Mouse (Mus musculus): ENCODE measurements around the gene Wapl. TPM values are rescaled to one million over a fixed set of nuclear protein-coding genes. Genes with fewer than 3 reads are reported as not detected.

Gene Wapl
- total RNA-seq, 2 experiments from 2014 or later = 152 to 291 TPM

DNA sequence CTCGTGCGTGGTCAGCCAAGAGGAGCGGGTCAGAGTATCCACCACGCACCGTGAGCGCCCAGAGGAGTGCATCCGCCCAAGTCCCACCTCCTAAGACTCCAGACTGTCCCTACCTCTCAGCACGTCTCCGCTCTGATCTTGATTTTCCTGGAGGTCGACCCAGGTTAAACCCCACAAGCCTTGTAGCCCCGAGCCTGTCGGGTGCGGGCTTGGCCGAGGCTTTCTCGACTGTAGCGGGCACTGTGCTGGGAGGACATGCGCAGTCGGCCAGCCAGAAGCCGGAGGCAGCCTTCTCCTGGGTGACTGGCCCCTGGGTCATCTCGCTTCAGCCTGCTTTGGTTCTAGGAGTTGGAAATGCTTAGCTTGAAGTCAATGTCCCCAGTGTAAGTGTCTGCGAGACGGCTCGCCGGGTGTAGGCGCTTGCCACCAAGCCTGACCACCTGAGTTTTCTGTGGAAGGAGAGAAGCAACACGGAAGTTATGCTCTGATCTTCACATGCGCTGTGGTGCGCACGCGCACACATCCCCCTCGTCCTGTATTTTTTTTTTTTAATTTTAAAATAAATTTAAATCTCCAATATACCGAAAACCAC, 95.9 kb downstream of the Wapl start:
- no peak for ATAC-seq (replicated peaks; ENCODE audit: low FRiP score, poor library complexity, severe bottlenecking)

GRCm38 (mm10) chr14:34770467-34770866, 96.7 kb downstream of the Wapl start:
- ATAC-seq (replicated peaks; ENCODE audit: low FRiP score, poor library complexity, severe bottlenecking) = no peak

- ATAC-seq (replicated peaks; ENCODE audit: low FRiP score, poor library complexity, severe bottlenecking) = no peak
Measured at GRCm38 (mm10) chr14:34771601-34772000, 97.9 kb downstream of the Wapl start.

DNA sequence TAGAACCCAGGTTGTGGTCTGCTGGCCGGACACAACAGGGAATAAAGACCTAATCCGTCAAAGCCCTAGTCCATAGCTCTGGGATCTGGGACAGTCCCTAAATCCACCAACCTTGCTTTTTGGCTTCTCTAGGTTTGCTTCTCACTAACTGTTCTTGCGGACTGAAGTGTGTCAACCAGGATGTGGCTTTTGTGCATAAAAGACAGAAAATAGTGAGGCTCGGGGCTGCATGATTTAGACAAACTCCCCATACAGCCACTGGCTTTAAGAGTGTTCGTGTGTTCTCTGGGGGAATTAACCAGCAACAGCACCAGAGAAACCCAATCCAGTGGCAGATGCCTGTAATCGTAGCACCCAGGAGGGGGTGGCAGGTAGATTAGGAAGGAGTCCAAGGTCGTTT, 98.4 kb downstream of the Wapl start:
- no peak for ATAC-seq (replicated peaks; ENCODE audit: low FRiP score, poor library complexity, severe bottlenecking)

- ATAC-seq (replicated peaks; ENCODE audit: low FRiP score, poor library complexity, severe bottlenecking) = no peak
Measured at GRCm38 (mm10) chr14:34773681-34774080, 100.0 kb downstream of the Wapl start.

DNA sequence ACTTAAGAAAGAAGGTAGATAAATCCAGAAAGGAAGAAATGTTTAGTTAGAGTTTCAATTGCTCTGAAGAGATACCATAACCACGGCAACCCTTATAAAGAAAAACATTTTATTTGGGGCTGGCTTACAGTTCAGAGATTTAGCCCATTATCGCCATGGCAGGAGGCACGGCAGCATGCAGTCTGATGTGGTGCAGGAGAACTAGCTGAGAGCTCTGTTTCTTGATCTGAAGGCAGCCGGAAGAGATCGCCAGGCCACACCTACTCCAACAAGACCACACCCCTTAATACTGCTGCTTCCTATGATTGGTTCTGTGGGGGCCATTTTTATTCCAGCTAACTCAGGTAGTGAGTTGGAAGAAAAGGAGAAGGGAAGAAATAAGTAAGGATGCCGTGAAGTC, 100.5 kb downstream of the Wapl start:
- no peak for ATAC-seq (replicated peaks; ENCODE audit: low FRiP score, poor library complexity, severe bottlenecking)

- ATAC-seq (replicated peaks; ENCODE audit: low FRiP score, poor library complexity, severe bottlenecking) = no peak
Measured at GRCm38 (mm10) chr14:34776719-34777385, 103.1 kb downstream of the Wapl start.

DNA sequence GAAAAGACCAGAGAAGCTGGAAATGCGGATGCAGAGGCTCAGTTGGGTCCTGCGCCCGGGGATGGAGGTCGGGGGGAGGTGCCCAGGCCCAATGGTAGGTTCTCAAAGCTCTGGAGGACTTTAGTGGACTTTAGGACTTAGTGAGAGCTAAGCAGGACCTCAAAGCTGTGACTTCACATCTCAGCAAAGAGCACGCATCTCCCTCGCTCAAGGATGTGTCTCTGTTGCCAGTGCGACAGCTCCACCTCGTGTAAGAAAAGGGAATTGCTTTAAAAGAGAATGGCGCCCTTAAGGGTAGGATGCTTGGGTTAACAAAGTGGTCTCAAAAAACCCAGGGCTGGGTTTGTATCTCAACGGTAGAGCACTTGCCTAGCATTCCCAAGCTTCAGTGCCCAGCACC, 104.1 kb downstream of the Wapl start:
- peak; percentile 64 for ATAC-seq (replicated peaks; ENCODE audit: low FRiP score, poor library complexity, severe bottlenecking)

DNA sequence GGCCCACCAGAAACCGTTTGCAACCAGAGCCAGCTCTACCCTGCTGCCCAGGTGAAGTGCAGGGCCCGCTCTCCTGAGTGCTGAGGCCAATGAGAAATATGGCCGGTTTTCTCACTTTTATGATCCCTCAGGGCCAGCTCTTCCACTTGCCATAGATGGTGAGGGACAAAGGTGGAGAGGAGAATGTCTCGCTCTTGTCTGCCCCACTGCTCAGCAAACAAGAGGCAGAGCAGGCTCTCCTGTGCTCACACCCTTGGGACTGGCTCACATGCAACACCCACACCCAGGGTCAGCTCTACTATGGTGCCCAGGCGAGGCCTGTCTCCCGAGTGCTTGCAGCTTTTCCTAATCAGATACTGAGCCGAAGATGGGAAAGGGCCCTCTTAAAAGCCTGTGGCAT, 105.0 kb downstream of the Wapl start:
- no peak for ATAC-seq (replicated peaks; ENCODE audit: low FRiP score, poor library complexity, severe bottlenecking)

- ATAC-seq (replicated peaks; ENCODE audit: low FRiP score, poor library complexity, severe bottlenecking) = no peak
Measured at GRCm38 (mm10) chr14:34793406-34794037, 119.8 kb downstream of the Wapl start.

Other genes starting within 250 kb of the Wapl start
- gene Bmpr1a, start 170.6 kb upstream of the Wapl start, total RNA-seq (2015; ENCODE audit: low replicate concordance) = 0.21 and 1.2 TPM in 2 replicates
- 0.42 and 0.77 TPM in 2 replicates for gene Bmpr1a, start 170.6 kb upstream of the Wapl start, total RNA-seq (2017; ENCODE audit: low replicate concordance)
- not detected in 2 replicates for gene 9230112D13Rik, start 151.1 kb upstream of the Wapl start, total RNA-seq (2015; ENCODE audit: low replicate concordance)
- not detected in 2 replicates for gene 9230112D13Rik, start 151.1 kb upstream of the Wapl start, total RNA-seq (2017; ENCODE audit: low replicate concordance)
- gene Ldb3, start 85.2 kb upstream of the Wapl start, total RNA-seq (2015; ENCODE audit: low replicate concordance) = not detected in 2 replicates
- not detected in 2 replicates for gene Ldb3, start 85.2 kb upstream of the Wapl start, total RNA-seq (2017; ENCODE audit: low replicate concordance)
- gene Opn4, start 73.8 kb upstream of the Wapl start, total RNA-seq (2015; ENCODE audit: low replicate concordance) = not detected in 2 replicates
- gene Opn4, start 73.8 kb upstream of the Wapl start, total RNA-seq (2017; ENCODE audit: low replicate concordance) = not detected in 2 replicates
- gene Grid1, start 146.2 kb downstream of the Wapl start, total RNA-seq (2015; ENCODE audit: low replicate concordance) = not detected in 2 replicates
- 0.34 TPM in 1 of 2 replicates, not detected in the other for gene Grid1, start 146.2 kb downstream of the Wapl start, total RNA-seq (2017; ENCODE audit: low replicate concordance)